Mouse (Mus musculus) myocyte (in vitro differentiated cells): ENCODE measurements at regions not wholly inside any gene's neighbourhood (a gene's known extent, or its start where the extent isn't known, plus 50 kb on each side); places are given as distances from the start of the nearest gene placed in this dataset.

Experiments used
- H3K27me3 ChIP-seq: one replicate; pipeline ENCODE4 v1.6.1; 2011; ENCODE audit not compliant: control insufficient read depth, insufficient read depth, insufficient read length
- H3K36me3 ChIP-seq: one replicate; pipeline ENCODE4 v1.6.1; 2011; ENCODE audit not compliant: control insufficient read depth, insufficient read depth
- H3K4me2 ChIP-seq: one replicate; pipeline ENCODE4 v1.6.1; 2011; ENCODE audit warnings: low read depth, control low read depth
- H3K4me3 ChIP-seq: one replicate; pipeline ENCODE4 v1.5.1; 2011; ENCODE audit warnings: mild to moderate bottlenecking, control low read depth, moderate library complexity
- H3K79me2 ChIP-seq: one replicate; pipeline ENCODE4 v1.6.1; 2011; ENCODE audit not compliant: control insufficient read depth, insufficient read depth
- H3ac ChIP-seq: one replicate; pipeline ENCODE4 v1.6.1; 2011; ENCODE audit not compliant: control insufficient read depth, insufficient read length
- CEBPB ChIP-seq: IDR thresholded peaks from 2 replicates; pipeline ENCODE4 v1.6.1; 2011; ENCODE audit warnings: mild to moderate bottlenecking, moderate library complexity; ENCODE audit not compliant: poor library complexity, insufficient read depth, severe bottlenecking
- MAX ChIP-seq: IDR thresholded peaks from one replicate; pipeline ENCODE4 v1.6.1; 2011; ENCODE audit warnings: low read depth, mild to moderate bottlenecking, control low read depth
- MYOD1 ChIP-seq, 3 experiments: IDR thresholded peaks; one replicate each; pipeline ENCODE4 v1.6.1; 2011; ENCODE audit warnings: control low read depth in 2 of 3, low read depth in 2 of 3, mild to moderate bottlenecking in 2 of 3, moderate library complexity in 1 of 3; ENCODE audit not compliant: insufficient read length in 2 of 3, control insufficient read depth in 1 of 3
- MYOG ChIP-seq, 3 experiments: IDR thresholded peaks; one replicate each; pipeline ENCODE4 v1.6.1; 2011; ENCODE audit warnings: control low read depth in 2 of 3, low read depth in 2 of 3, mild to moderate bottlenecking in 2 of 3; ENCODE audit not compliant: insufficient read length in 2 of 3, control insufficient read depth in 1 of 3, insufficient read depth in 1 of 3
- POLR2A ChIP-seq: IDR thresholded peaks from one replicate; pipeline ENCODE4 v1.6.1; 2011; ENCODE audit warnings: low read depth, mild to moderate bottlenecking, control low read depth, moderate library complexity; ENCODE audit not compliant: insufficient read length
- REST ChIP-seq: IDR thresholded peaks from one replicate; pipeline ENCODE4 v1.6.1; 2011; ENCODE audit warnings: mild to moderate bottlenecking, control low read depth, moderate library complexity; ENCODE audit not compliant: insufficient read depth, insufficient read length
- SRF ChIP-seq: IDR thresholded peaks from one replicate; pipeline ENCODE4 v1.6.1; 2011; ENCODE audit warnings: low read depth; ENCODE audit not compliant: control insufficient read depth, insufficient read length
- TCF12 ChIP-seq: IDR thresholded peaks from one replicate; pipeline ENCODE4 v1.6.1; 2011; ENCODE audit warnings: mild to moderate bottlenecking, control low read depth; ENCODE audit not compliant: poor library complexity, insufficient read depth, severe bottlenecking
- TCF3 ChIP-seq: IDR thresholded peaks from one replicate; pipeline ENCODE4 v1.6.1; 2011; ENCODE audit warnings: low read depth, control low read depth; ENCODE audit not compliant: insufficient read length
- USF1 ChIP-seq: IDR thresholded peaks from one replicate; pipeline ENCODE4 v1.6.1; 2011; ENCODE audit warnings: low read depth, mild to moderate bottlenecking, control low read depth, moderate library complexity

DNA sequence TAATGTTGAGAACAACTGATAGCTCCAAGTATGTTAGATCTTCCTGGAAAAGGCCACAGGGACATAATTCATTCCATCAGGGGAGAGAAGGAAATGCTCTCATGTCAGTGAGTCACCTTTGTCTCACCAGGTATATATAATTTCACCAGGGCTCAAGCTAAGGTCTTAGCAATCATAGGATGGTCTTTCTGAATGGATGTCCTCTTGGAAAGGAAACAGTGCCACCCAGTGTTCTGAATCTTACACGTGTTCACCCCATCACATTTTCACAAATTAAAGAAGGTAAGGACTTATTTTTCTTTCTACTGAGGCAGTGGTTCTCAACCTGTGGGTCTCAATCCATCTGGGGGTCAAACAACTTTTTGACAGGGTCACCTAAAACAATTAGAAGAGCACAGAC, 686.8 kb upstream of the Gm21961 start:
- H3ac ChIP-seq: no peak overlapping the region
- no peaks in the 10 kb centered on the region for H3K79me2 ChIP-seq
- TF ChIP-seq TCF3 (no peak), MYOD1 (IDR thresholded peaks at IDR 0.05; ENCODE audit: control insufficient read depth in 1 of 3, insufficient read length in 2 of 3, low read depth in 2 of 3) (no peak), SRF (no peak), POLR2A (no peak), TCF12 (no peak), MYOG (IDR thresholded peaks at IDR 0.05; ENCODE audit: control insufficient read depth in 1 of 3, insufficient read depth in 1 of 3, insufficient read length in 2 of 3, low read depth in 2 of 3) (no peak), CEBPB (no peak), REST (no peak)
- H3K4me2 ChIP-seq: no peak overlapping the region
- no peaks in the 10 kb centered on the region for H3K27me3 ChIP-seq
- no peak overlapping the region for H3K4me3 ChIP-seq
- no peaks in the 10 kb centered on the region for H3K36me3 ChIP-seq

DNA sequence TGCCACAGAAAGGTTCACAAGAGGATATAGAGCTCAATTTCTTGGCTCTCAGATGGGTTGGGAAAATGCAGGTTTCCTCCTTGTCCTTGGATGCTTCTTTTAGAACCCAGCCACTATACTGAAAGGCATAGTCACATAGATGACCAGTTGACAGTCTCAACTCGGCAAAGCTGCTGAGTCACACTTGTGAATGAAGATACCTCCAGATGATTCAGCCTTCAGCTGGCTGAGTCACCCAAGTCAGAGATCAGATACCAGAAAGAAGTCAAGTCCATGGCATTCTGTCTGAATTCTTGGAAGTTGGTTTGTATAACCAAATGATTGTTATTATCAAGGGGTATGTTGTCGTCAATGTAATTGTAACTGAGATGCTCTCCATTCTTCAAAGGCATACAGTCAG, 683.9 kb upstream of the Gm21961 start:
- Histone ChIP-seq H3K36me3 (no peaks in the 10 kb centered on the region), H3ac (no peak overlapping the region), H3K27me3 (no peaks in the 10 kb centered on the region), H3K4me3 (no peak overlapping the region), H3K79me2 (no peaks in the 10 kb centered on the region), H3K4me2 (peak overlapping the region; percentile 16)
- no peak for TF ChIP-seq MAX
- TF ChIP-seq MYOD1 (IDR thresholded peaks at IDR 0.05; ENCODE audit: control insufficient read depth in 1 of 3, insufficient read length in 2 of 3, low read depth in 2 of 3): no peak
- TF ChIP-seq MYOG (IDR thresholded peaks at IDR 0.05; ENCODE audit: control insufficient read depth in 1 of 3, insufficient read depth in 1 of 3, insufficient read length in 2 of 3, low read depth in 2 of 3): no peak
- no peak for TF ChIP-seq USF1
- TF ChIP-seq TCF3: no peak
- no peak for TF ChIP-seq TCF12
